Mouse (Mus musculus) mouse trophoblast stem cell (cell line): ENCODE results near the gene Numa1.
"Not testable (repeated sequence)": the region's sequence is repeated elsewhere in the genome, so short reads cannot be mapped to it uniquely, and the experiment has no call there.

Experiments
- in situ Hi-C, 2 experiments: fragments of 300-500 bp; cut with MseI, MboI; formaldehyde crosslinking; loops; 2 replicates in 1 of 2; 3 replicates in 1 of 2; pipeline ENCODE4 v1.15.1; 2025

Numa1 gene

GRCm38 (mm10) chr7:101933751-101934240, at the start of gene Numa1, which contains the start of gene Lrrc51:
TSS of gene Numa1 (plus strand) at chr7:101934111.
TSS of gene Lrrc51 (minus strand) at chr7:101933895.
- in situ Hi-C loops = no loop called here

DNA sequence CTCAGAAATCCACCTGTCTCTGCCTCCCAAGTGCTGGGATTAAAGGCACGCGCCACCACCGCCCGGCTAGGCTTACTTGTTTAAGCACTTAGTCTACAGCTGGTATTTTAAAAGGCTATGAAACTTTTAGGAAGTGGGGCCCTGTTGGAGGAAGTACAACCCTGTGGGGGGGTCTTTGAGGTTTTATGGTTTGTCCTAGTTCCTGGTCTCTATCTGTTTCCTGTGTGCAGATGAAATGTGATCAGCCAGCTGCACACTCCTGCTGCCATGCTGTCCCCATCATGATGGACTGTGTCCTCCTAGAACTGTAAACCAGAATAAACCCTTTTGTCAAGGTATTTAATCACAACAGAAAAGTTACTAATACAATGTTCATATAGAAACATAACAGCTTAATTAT, 49.8 kb upstream of the Numa1 start:
- in situ Hi-C loops = no loop called here

GRCm38 (mm10) chr7:101886274-101886673, 47.6 kb upstream of the Numa1 start:
- in situ Hi-C loops = no loop called here

GRCm38 (mm10) chr7:101888460-101888859, 45.5 kb upstream of the Numa1 start:
- in situ Hi-C loops = no loop called here

GRCm38 (mm10) chr7:101895695-101896094, 38.2 kb upstream of the Numa1 start:
- in situ Hi-C loops = no loop called here

DNA sequence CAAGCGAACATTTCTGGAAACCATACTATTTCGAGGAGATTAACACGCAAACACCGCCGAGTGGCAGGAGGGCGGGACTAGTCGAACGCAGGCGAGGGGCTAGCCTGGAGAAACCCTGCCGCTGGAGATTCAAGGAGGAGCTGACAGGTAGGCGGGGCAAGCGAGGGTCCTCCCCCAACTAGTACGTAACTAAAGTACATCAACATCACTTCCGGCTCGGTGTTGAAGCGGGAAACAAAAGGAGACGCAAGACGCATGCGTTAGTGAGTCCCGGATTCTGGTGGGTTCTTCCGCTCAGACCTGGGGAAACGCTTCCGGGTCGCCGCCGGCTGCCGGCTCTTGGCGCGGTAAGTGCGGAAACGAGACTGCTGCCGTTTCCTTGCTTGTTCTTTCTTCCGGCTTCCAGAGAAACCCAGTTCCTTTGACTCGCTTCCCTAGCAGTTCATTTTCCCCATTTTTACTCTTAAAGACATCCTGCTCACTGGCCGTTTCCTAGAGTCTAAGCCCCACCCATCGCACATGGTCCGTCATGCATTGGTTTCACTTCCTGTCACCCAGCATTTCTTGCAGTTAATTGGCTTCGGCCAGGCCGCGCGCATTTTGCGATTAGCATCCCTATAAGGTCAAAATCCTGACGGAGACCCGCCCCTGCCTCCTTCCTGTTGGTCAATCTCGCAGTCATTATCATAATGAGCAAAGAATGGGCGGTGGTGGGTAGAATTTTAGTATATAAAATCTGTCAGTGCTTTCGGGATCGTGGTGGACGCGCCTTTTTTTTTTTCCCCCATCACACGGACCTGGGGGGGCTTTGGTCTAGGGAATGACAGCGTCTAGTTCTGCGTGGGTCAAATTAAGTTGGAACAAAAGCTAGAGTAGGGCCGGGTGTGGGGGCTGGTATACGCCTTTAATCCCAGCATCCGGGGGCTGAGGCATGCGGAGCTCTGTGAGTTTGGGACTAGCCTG, 37.5 kb upstream of the Numa1 start:
- in situ Hi-C loops = no loop called here

- in situ Hi-C loops = no loop called here
These were observed 33.4 kb upstream of the Numa1 start for GRCm38 (mm10) chr7:101900331-101901097.

- in situ Hi-C loops = no loop called here
These were observed 31.9 kb upstream of the Numa1 start for GRCm38 (mm10) chr7:101901969-101902368.

DNA sequence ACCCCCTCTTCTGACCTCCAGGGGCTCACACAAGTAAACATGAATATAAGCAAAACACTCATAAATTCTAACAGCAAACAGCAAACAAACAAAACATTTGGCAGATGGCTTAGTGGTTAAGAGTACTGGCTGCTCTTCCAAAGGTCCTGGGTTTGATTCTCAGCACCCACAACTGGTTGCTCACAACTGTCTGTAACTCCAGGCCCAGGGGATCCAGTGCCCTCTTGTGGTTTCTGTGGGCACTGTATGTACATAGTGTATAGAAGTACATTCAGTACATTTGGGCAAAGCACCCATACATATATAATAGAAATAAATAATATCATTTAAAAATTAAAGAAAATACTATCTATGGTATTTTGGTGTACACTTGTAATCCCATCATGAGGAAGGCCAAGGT, 31.1 kb upstream of the Numa1 start:
- in situ Hi-C loops = no loop called here

- in situ Hi-C loops = no loop called here
These were observed 28.2 kb upstream of the Numa1 start, which contains the start of gene Lamtor1 for GRCm38 (mm10) chr7:101905561-101906286. TSS of gene Lamtor1 (plus strand) at chr7:101905904.

- in situ Hi-C loops = no loop called here
These were observed 27.6 kb upstream of the Numa1 start, which contains the start of gene Tomt for GRCm38 (mm10) chr7:101906287-101906681. TSS of gene Tomt (minus strand) at chr7:101906359.

DNA sequence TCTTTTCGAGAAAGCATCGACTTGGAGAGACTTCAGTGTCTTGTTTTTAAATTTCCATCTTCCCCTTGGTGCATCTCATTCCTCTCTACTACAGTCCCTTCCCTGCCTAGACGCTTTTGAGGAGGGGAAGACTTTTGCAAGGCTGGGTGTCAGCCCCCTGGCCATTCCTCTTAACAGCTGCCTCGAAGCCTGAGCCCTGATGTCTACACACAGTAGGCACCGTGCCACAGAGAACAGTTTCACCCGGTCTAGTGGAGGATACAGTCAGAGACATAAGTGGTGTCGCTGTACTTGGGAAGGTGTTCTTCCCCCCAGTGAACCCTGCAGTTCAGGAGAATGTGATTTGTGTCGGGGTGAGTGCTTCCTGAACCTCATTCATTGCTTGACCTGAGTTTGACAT, 27.2 kb upstream of the Numa1 start:
- in situ Hi-C loops = no loop called here

DNA sequence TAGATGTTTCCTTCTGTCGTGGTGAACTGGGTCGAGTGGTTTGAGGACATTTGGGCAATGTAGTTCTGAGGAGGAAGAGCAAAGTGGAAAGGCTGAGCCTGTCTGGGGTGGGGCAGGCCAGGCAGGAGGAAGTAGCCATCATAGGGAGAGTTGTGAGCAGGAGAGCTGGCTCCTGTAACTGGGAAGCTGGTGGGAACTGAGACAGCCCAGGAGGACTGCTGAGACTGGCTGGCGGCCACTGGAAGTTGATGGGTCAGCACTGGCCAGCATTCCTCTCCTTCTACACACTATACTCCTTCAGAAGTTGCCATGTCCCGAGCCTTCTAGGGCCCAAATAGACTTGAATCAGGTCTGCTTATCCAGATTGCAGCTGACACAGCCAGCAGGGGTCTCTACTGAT, 25.5 kb upstream of the Numa1 start:
- in situ Hi-C loops = no loop called here

- in situ Hi-C loops = no loop called here
These were observed 23.8 kb upstream of the Numa1 start for GRCm38 (mm10) chr7:101910138-101910537.

- in situ Hi-C loops = no loop called here
These were observed 21.9 kb upstream of the Numa1 start for GRCm38 (mm10) chr7:101911982-101912381.

- in situ Hi-C loops = no loop called here
These were observed 15.8 kb upstream of the Numa1 start for GRCm38 (mm10) chr7:101918071-101918470.

- in situ Hi-C loops = not testable (repeated sequence)
These were observed 8.0 kb upstream of the Numa1 start for GRCm38 (mm10) chr7:101925892-101926291.

DNA sequence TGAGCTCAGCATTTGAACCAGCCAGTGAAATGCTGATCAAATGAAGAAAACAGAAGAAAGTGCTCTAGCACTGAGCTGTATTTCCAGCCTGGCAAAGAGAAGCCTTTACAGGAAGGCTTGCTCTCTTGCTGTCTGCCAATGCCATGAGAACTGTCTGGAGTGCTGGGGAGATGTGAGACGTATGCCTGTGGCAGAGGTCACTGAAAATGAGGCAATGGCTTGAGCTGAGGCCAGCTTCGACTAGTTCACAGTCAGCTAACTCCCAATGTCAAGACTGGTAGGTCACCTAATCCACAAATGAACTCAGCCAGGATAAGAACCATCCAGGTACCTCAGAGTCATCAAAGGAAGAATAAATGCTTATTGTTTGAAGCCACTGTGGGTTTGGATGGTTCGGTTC, 5.8 kb upstream of the Numa1 start:
- in situ Hi-C loops = no loop called here

DNA sequence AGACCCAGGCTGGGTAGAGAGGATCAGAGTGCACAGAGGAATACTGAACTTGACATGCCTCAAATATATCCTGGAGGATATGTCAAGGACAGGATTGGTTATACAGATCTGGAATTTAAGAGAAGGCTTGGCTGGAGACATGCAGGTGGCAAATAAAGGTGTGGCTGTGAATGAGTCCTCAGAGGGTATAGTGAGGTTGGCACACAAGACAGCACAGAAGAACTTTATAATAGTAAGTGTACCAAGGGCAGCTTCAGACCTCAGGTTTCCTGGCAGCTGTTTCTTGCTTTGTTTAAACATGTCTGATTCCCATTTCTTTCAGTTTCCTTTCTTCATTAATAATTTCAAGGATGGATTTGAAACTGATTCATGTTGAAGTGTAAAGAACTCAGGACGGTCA, 1.4 kb upstream of the Numa1 start:
- in situ Hi-C loops = no loop called here

- in situ Hi-C loops = no loop called here
These were observed 611 bp upstream of the Numa1 start for GRCm38 (mm10) chr7:101933300-101933699.

- in situ Hi-C loops = no loop called here
These were observed 2.0 kb downstream of the Numa1 start for GRCm38 (mm10) chr7:101935957-101936356.

- in situ Hi-C loops = no loop called here
These were observed 3.1 kb downstream of the Numa1 start for GRCm38 (mm10) chr7:101936996-101937395.
